Mouse (Mus musculus) embryonic fibroblast, embryonic 13.5 days (primary cell): ENCODE measurements at regions not wholly inside any gene's neighbourhood (a gene's known extent, or its start where the extent isn't known, plus 50 kb on each side); places are given as distances from the start of the nearest gene placed in this dataset.

ENCODE experiments used
- CTCF ChIP-seq: IDR thresholded peaks from 2 replicates; pipeline ENCODE4 v1.5.1; 2011; ENCODE audit warnings: mild to moderate bottlenecking, control low read depth, low read length, moderate library complexity, borderline replicate concordance; ENCODE audit not compliant: insufficient read depth
- POLR2A ChIP-seq: IDR thresholded peaks from 2 replicates; pipeline ENCODE4 v1.6.1; 2011; ENCODE audit warnings: low read depth, mild to moderate bottlenecking, control low read depth, low read length, moderate library complexity

GRCm38 (mm10) chr6:147794351-147794750 lies 252.7 kb upstream of the Far2 start:
- TF ChIP-seq POLR2A (no peak), CTCF (no peak)
